Comparison of ENCODE assay signal across 9 mouse cellular contexts in the genomic region with DNA sequence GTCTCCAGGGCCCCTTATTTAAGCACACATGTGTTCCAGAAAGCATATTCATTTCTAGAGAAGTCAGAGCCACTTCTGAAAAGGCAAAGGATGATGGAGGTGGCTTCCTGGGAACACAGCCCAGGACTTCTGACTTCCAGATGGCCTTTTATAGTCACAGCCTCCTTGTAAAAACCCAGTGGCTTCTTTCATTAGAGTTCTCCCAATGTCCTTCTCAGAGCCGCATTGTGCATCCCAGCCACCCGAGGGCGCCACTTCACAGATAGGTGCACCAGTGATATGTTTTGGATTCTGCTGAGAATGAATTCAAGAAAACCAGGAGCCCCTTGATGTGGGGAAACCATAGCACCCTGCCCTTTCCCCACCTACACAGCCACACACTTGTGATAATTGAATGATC.
DNase-seq lines count a peak whose midpoint lies in the region; ATAC-seq and TF ChIP-seq lines count a peak whose summit lies in the region.
"Had no signal": no experiment of that assay in that cellular context is flagged by ENCODE, and none has a peak within 500 bp of the region (broad histone marks: within the 10 kb centered on the region; RNA-seq: fewer than 3 reads in every experiment).

No protein-coding gene starts in this region.

- H3K4me2 ChIP-seq in hindbrain, postnatal 0 days (ENCODE audit: low read depth, low read length) = no peak overlapping the region
- H3K4me2 ChIP-seq in hindbrain, embryonic 12.5 days (replicated peaks) = no peak overlapping the region
- H3K4me2 ChIP-seq: heart, embryonic 15.5 days had no signal

- ATAC-seq in hindbrain, postnatal 0 days = no peak
- no peak for ATAC-seq in hindbrain, embryonic 12.5 days (ENCODE audit: low FRiP score)

- TF ChIP-seq CTCF in hindbrain, postnatal 0 days (IDR thresholded peaks at IDR 0.05; ENCODE audit: low read depth) = peak; percentile 61

- H3K9ac ChIP-seq in hindbrain, postnatal 0 days (replicated peaks; ENCODE audit: low read length) = no peak overlapping the region
- H3K9ac ChIP-seq in hindbrain, embryonic 12.5 days = no peak overlapping the region
- H3K9ac ChIP-seq: heart, embryonic 15.5 days had no signal

- no peaks in the 10 kb centered on the region for H3K36me3 ChIP-seq in hindbrain, postnatal 0 days (ENCODE audit: insufficient read depth, low read length)
- 0 out of 2 replicates have a peak, but pooled peaks cover 8% of the 10 kb centered on the region for H3K36me3 ChIP-seq in hindbrain, embryonic 12.5 days
- H3K36me3 ChIP-seq: heart, embryonic 15.5 days had no signal

- 31% methylated on average over 3 of the region's 3 CpGs for WGBS in hindbrain, postnatal 0 days
- WGBS in hindbrain, embryonic 12.5 days = 18% methylated on average over 3 of the region's 3 CpGs

- H3K27me3 ChIP-seq in hindbrain, postnatal 0 days (ENCODE audit: insufficient read depth, low read length) = no peaks in the 10 kb centered on the region
- H3K27me3 ChIP-seq in hindbrain, embryonic 12.5 days = peaks cover 13% of the 10 kb centered on the region; the same call in 1 of the 2 replicates
- H3K27me3 ChIP-seq: heart, embryonic 15.5 days had no signal

- no peak overlapping the region for H3K4me3 ChIP-seq in hindbrain, postnatal 0 days (ENCODE audit: low read length)
- H3K4me3 ChIP-seq in hindbrain, embryonic 12.5 days = no peak overlapping the region
- H3K4me3 ChIP-seq: heart, embryonic 15.5 days had no signal

- H3K4me1 ChIP-seq in hindbrain, postnatal 0 days (ENCODE audit: insufficient read depth, low read length) = peaks cover 9% of the 10 kb centered on the region
- peaks cover 22% of the 10 kb centered on the region for H3K4me1 ChIP-seq in hindbrain, embryonic 12.5 days

- no peak overlapping the region for H3K27ac ChIP-seq in hindbrain, postnatal 0 days
- no peak overlapping the region for H3K27ac ChIP-seq in hindbrain, embryonic 12.5 days

- peak; percentile 56 for DNase-seq in hindbrain, postnatal 0 days (ENCODE audit: low spot score)
- peak; percentile 31 for DNase-seq in 3T3-L1 (ENCODE audit: low read depth, low spot score)
- DNase-seq in adipocyte (ENCODE audit: low spot score) = peak; percentile 29
- peak; percentile 78 for DNase-seq in embryo, embryonic 10.5 days (ENCODE audit: low spot score)
- peak; percentile 71 to 72 for DNase-seq in kidney, postnatal 4 days
- peak; percentile 40 for DNase-seq in ovary, postnatal 14 days (ENCODE audit: low spot score)
- no peak for DNase-seq in thymus, postnatal 0 days (ENCODE audit: low spot score)

- no peaks in the 10 kb centered on the region for H3K9me3 ChIP-seq in hindbrain, postnatal 0 days (ENCODE audit: low read length)
- H3K9me3 ChIP-seq in hindbrain, embryonic 12.5 days (replicated peaks) = no peaks in the 10 kb centered on the region
- H3K9me3 ChIP-seq: heart, embryonic 15.5 days had no signal
